Mouse (Mus musculus) testis, adult 2 months (tissue): ENCODE data around the gene Poldip3. TPM values are rescaled to one million over a fixed set of nuclear protein-coding genes. Genes with fewer than 3 reads are reported as not detected.

ENCODE experiments used
- H3K27ac ChIP-seq: fragments of 200-500 bp; 2 replicates; pipeline ENCODE4 v1.5.1; 2012; ENCODE audit warnings: low read depth, low read length; ENCODE audit not compliant: control insufficient read depth, insufficient read depth
- H3K27me3 ChIP-seq: fragments of 200-500 bp; 2 replicates; pipeline ENCODE4 v1.6.1; 2012; ENCODE audit warnings: mild to moderate bottlenecking, low read length, moderate library complexity; ENCODE audit not compliant: control insufficient read depth, insufficient read depth
- H3K36me3 ChIP-seq: fragments of 200-500 bp; 2 replicates; pipeline ENCODE4 v1.6.1; 2012; ENCODE audit warnings: mild to moderate bottlenecking, low read length; ENCODE audit not compliant: control insufficient read depth, insufficient read depth
- H3K4me1 ChIP-seq: fragments of 200-500 bp; 2 replicates; pipeline ENCODE4 v1.6.1; 2012; ENCODE audit warnings: low read length; ENCODE audit not compliant: control insufficient read depth, insufficient read depth
- H3K4me3 ChIP-seq: fragments of 200-500 bp; 2 replicates; pipeline ENCODE4 v1.5.1; 2012; ENCODE audit warnings: low read depth, mild to moderate bottlenecking, low read length, moderate library complexity, mixed read lengths; ENCODE audit not compliant: control insufficient read depth
- CTCF ChIP-seq: fragments of 200-500 bp; IDR thresholded peaks from 2 replicates; pipeline ENCODE4 v1.5.1; 2012; ENCODE audit warnings: low read depth, mild to moderate bottlenecking, inconsistent platforms, low read length, moderate library complexity; ENCODE audit not compliant: control insufficient read depth, insufficient read depth, insufficient replicate concordance
- POLR2A ChIP-seq: fragments of 200-500 bp; IDR thresholded peaks from 2 replicates; pipeline ENCODE4 v1.6.1; 2012; ENCODE audit warnings: low read depth, mild to moderate bottlenecking, inconsistent platforms, low read length, moderate library complexity; ENCODE audit not compliant: control insufficient read depth
- polyA plus RNA-seq: library from polyadenylated mRNA; depleted of rRNA; stranded (reverse); fragments of >200 nt; gene quantifications from 2 replicates; pipeline ENCODE4 v1.2.3, GENCODE M21; 2012; rRNA removed

The Poldip3 gene
- 45.2 TPM in 2 replicates for polyA plus RNA-seq

DNA sequence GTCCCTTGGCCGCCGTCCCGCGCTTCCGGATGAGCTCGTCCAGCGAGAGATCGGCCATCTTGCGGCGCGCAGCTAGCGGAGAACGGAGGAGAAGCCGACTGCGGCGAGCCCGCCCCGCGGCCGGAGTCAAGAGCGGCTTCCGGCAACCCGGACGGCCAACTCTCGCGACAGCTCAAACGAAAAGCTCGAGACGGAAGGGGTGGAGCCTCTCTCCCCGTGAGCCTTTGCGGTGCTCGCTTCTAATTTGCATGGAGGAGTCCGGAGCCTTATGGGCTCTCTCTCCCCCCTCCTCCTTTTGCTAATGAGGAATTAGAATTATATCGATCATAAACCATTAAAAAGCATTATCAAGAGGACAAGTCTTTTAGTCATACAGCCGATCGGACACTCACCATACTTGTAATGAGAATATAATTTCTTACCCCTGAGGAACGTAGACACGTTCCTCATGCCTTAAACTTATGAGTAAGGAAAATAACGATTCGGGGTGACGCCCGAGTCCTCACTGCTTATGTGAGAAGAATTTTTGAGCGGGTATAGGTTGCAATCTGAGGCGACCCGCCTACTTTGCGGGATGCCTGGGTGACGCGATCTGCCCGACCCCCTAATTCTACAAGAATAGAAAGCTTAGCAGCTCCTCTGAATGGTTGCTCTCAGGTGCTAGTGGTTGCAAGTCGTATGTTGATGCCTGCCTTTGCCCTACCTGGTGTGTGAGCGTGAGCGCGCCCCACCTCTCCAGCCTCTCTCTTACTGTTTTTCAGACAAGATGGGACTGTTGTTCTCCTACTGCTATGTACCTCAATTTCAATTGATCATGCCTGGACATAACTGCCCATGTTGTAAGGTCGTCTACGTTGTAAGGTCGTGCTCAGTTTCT is at the start of gene Poldip3:
Gene Poldip3, minus strand, starts transcription at position 189 of the 877 bp plus-strand sequence.
- H3K4me3 ChIP-seq: peak within 1 kb of the TSS; percentile 97
- H3K27me3 ChIP-seq: no peaks in the 10 kb centered on the region
- no peaks in the 10 kb centered on the region for H3K36me3 ChIP-seq
- TF ChIP-seq POLR2A (peak; percentile 93), CTCF (no peak)
- peak within 1 kb of the TSS; percentile 96 for H3K27ac ChIP-seq
- peaks cover 8% of the 10 kb centered on the region for H3K4me1 ChIP-seq

GRCm38 (mm10) chr15:83193413-83193812 is 44.2 kb upstream of the Poldip3 start:
- TF ChIP-seq CTCF (no peak), POLR2A (no peak)
- H3K4me1 ChIP-seq: no peaks in the 10 kb centered on the region
- no peak overlapping the region for H3K4me3 ChIP-seq
- H3K27me3 ChIP-seq: no peaks in the 10 kb centered on the region
- no peaks in the 10 kb centered on the region for H3K36me3 ChIP-seq
- no peak overlapping the region for H3K27ac ChIP-seq

DNA sequence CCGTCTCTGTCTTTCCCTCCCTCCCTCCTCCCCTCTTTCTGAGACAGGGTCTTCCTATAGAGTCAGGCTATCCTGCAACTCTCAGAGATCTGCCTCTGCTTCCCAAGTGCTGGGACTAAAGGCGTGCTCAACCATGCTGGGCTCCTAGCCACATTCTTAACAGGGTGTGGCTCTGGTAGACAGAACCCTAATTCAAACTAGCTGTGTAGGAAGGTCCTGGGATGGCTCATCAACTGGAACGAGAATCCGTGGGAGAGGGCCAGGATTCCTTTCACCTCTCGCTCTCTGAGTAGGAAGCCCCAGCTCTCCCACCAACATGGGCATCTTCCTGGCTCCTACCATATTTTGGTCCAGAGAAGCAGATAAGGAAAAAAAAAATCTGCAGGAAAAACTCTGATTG is 33.2 kb upstream of the Poldip3 start:
- TF ChIP-seq POLR2A (no peak), CTCF (no peak)
- H3K4me3 ChIP-seq: peak overlapping the region; percentile 79
- H3K27ac ChIP-seq: 0 out of 2 replicates have a peak overlapping the region, but pooled peaks have one; percentile 32
- peaks cover 14% of the 10 kb centered on the region for H3K4me1 ChIP-seq
- no peaks in the 10 kb centered on the region for H3K36me3 ChIP-seq
- no peaks in the 10 kb centered on the region for H3K27me3 ChIP-seq

GRCm38 (mm10) chr15:83181800-83182330 is 32.7 kb upstream of the Poldip3 start:
- Histone ChIP-seq H3K4me3 (peak overlapping the region; percentile 79), H3K27ac (peak overlapping the region; percentile 32; the same call in 1 of the 2 replicates), H3K27me3 (no peaks in the 10 kb centered on the region), H3K4me1 (peaks cover 14% of the 10 kb centered on the region), H3K36me3 (no peaks in the 10 kb centered on the region)
- no peak for TF ChIP-seq POLR2A
- TF ChIP-seq CTCF: no peak

GRCm38 (mm10) chr15:83180004-83180403 is 30.8 kb upstream of the Poldip3 start:
- H3K27ac ChIP-seq: no peak overlapping the region

DNA sequence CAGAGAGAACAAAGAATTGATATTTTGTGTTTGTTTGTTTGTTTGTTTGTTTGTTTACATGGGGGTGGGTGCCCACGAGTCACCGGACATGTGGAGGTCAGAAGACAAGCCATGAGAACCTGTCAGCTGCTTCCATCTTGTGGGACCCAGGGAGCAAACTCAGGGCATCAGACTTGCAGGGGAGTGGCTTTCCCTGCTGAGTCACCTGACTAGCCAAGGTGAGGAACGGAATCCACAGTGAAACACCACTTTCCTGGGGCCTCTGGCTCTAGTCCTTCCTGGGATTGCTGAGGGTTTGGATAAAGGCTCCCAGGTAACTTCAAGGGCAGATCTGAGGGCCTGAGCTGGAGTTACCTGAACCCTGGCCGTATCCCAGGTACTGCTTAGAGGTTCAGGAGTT is 27.5 kb upstream of the Poldip3 start:
- Histone ChIP-seq H3K27ac (no peak overlapping the region), H3K4me1 (peaks cover 4% of the 10 kb centered on the region), H3K4me3 (no peak overlapping the region), H3K27me3 (no peaks in the 10 kb centered on the region), H3K36me3 (no peaks in the 10 kb centered on the region)
- TF ChIP-seq CTCF (no peak), POLR2A (no peak)

More at GRCm38 (mm10) chr15:83180004-83180403, 30.8 kb upstream of the Poldip3 start:
- Histone ChIP-seq H3K4me1 (peaks cover 14% of the 10 kb centered on the region), H3K27me3 (no peaks in the 10 kb centered on the region), H3K36me3 (no peaks in the 10 kb centered on the region), H3K4me3 (no peak overlapping the region)
- TF ChIP-seq CTCF (no peak), POLR2A (no peak)

- Histone ChIP-seq H3K36me3 (no peaks in the 10 kb centered on the region), H3K27me3 (no peaks in the 10 kb centered on the region), H3K4me3 (no peak overlapping the region), H3K4me1 (peaks cover 12% of the 10 kb centered on the region), H3K27ac (no peak overlapping the region)
- TF ChIP-seq CTCF: no peak
- TF ChIP-seq POLR2A: no peak
These were observed 25.0 kb upstream of the Poldip3 start for GRCm38 (mm10) chr15:83173914-83174884.
